Comparison of ENCODE assay signal across 9 mouse cellular contexts in the genomic region with DNA sequence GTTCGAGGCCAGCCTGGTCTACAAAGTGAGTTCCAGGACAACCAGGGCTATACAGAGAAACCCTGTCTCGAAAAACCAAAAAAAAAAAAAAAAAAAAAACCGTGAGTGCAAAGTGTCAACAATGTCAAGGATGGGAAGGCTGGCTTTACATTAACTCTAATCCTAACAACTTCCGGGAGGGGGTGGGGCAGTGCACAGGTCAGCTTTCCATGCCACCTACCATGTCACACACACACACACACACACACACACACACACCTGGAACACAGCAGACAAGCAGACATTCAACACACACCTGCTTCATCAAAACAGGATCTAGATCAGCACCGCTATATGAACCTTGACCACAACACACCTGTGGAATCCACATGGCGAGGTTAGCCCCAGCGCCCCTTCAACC. TPM values are rescaled to one million over a fixed set of nuclear protein-coding genes. Genes with fewer than 3 reads are reported as not detected.
DNase-seq lines count a peak whose midpoint lies in the region; ATAC-seq lines count a peak whose summit lies in the region.
"Had no signal": no experiment of that assay in that cellular context is flagged by ENCODE, and none has a peak within 500 bp of the region (broad histone marks: within the 10 kb centered on the region; RNA-seq: fewer than 3 reads in every experiment).

No protein-coding gene starts in this region.

- peak overlapping the region; percentile 94 for H3K4me2 ChIP-seq in forebrain, embryonic 14.5 days (ENCODE audit: low read length)
- peak overlapping the region; percentile 82 for H3K4me2 ChIP-seq in liver, embryonic 12.5 days
- peak overlapping the region; percentile 90 for H3K4me2 ChIP-seq in neural tube, embryonic 15.5 days

- ATAC-seq in forebrain, embryonic 14.5 days: no peak
- no peak for ATAC-seq in liver, embryonic 12.5 days
- no peak for ATAC-seq in neural tube, embryonic 15.5 days (ENCODE audit: low FRiP score)
- ATAC-seq in erythroid progenitor cell, adult 5-6 weeks (replicated peaks; ENCODE audit: low FRiP score, poor library complexity, severe bottlenecking): no peak

- H3K9ac ChIP-seq in forebrain, embryonic 14.5 days (ENCODE audit: low read length): peak overlapping the region; percentile 91; the same call in 1 of the 2 replicates
- H3K9ac ChIP-seq in liver, embryonic 12.5 days: 0 out of 2 replicates have a peak overlapping the region, but pooled peaks have one; percentile 88
- H3K9ac ChIP-seq in neural tube, embryonic 15.5 days (replicated peaks): no peak overlapping the region; the same call in 1 of the 2 replicates

- WGBS in forebrain, embryonic 14.5 days: 91% methylated on average over 6 of the region's 7 CpGs
- WGBS in liver, embryonic 12.5 days (ENCODE audit: insufficient replicate concordance): 78% methylated on average over 7 of the region's 7 CpGs
- 92% methylated on average over 6 of the region's 7 CpGs for WGBS in neural tube, embryonic 15.5 days

- H3K4me1 ChIP-seq in forebrain, embryonic 14.5 days (ENCODE audit: control insufficient read depth, insufficient read depth, low read length): peaks cover 30% of the 10 kb centered on the region
- peaks cover 55% of the 10 kb centered on the region for H3K4me1 ChIP-seq in liver, embryonic 12.5 days
- peaks cover 55% of the 10 kb centered on the region for H3K4me1 ChIP-seq in neural tube, embryonic 15.5 days

- no peak overlapping the region for H3K27ac ChIP-seq in forebrain, embryonic 14.5 days (ENCODE audit: low read depth, low read length)
- H3K27ac ChIP-seq in liver, embryonic 12.5 days: no peak overlapping the region
- no peak overlapping the region for H3K27ac ChIP-seq in neural tube, embryonic 15.5 days (replicated peaks)

- H3K36me3 ChIP-seq in forebrain, embryonic 14.5 days (ENCODE audit: control insufficient read depth, insufficient read depth, low read length): peaks cover 44% of the 10 kb centered on the region
- peaks cover 48% of the 10 kb centered on the region for H3K36me3 ChIP-seq in liver, embryonic 12.5 days
- peaks cover 22% of the 10 kb centered on the region for H3K36me3 ChIP-seq in neural tube, embryonic 15.5 days

- DNase-seq in kidney, postnatal 10 days: peak; percentile 49
- no peak for DNase-seq in kidney, adult 8-10 months
- DNase-seq in forebrain, embryonic 14.5 days (ENCODE audit: low spot score): no peak
- no peak for DNase-seq in embryo, embryonic 10.5 days (ENCODE audit: low spot score)
- no peak for DNase-seq in right cerebral cortex, postnatal 4 days
- DNase-seq: gastrocnemius, postnatal 36 days had no signal

- H3K4me3 ChIP-seq in forebrain, embryonic 14.5 days (ENCODE audit: low read depth, low read length): peak overlapping the region; percentile 87; the same call in 1 of the 2 replicates
- H3K4me3 ChIP-seq in liver, embryonic 12.5 days: peak overlapping the region; percentile 79; the same call in 1 of the 2 replicates
- H3K4me3 ChIP-seq in neural tube, embryonic 15.5 days (replicated peaks): 0 out of 2 replicates have a peak overlapping the region, but pooled peaks have one; percentile 71

- no peaks in the 10 kb centered on the region for H3K9me3 ChIP-seq in forebrain, embryonic 14.5 days (replicated peaks; ENCODE audit: control insufficient read depth, low read length)
- no peaks in the 10 kb centered on the region for H3K9me3 ChIP-seq in liver, embryonic 12.5 days (replicated peaks)
- no peaks in the 10 kb centered on the region for H3K9me3 ChIP-seq in neural tube, embryonic 15.5 days (replicated peaks)

- H3K27me3 ChIP-seq in forebrain, embryonic 14.5 days (replicated peaks; ENCODE audit: control insufficient read depth, insufficient read depth, low read length): no peaks in the 10 kb centered on the region
- H3K27me3 ChIP-seq in liver, embryonic 12.5 days (replicated peaks): no peaks in the 10 kb centered on the region
- no peaks in the 10 kb centered on the region for H3K27me3 ChIP-seq in neural tube, embryonic 15.5 days (replicated peaks)

RNA-seq across cellular contexts. Expression of gene Med25, which starts 2.3 kb away (rescaled TPM):
- polyA plus RNA-seq in forebrain, embryonic 14.5 days (2014; fragmentation: Nextera tagmentation; extraction: Ambion mirVana): 75.4 and 94.0 TPM in 2 replicates
- 60.4 and 61.0 TPM in 2 replicates for polyA plus RNA-seq in liver, embryonic 12.5 days (2016; fragmentation: Nextera tagmentation; extraction: Ambion mirVana)
- 136 and 141 TPM in 2 replicates for polyA plus RNA-seq in neural tube, embryonic 15.5 days (2015; fragmentation: Nextera tagmentation; extraction: Ambion mirVana)
- total RNA-seq in erythroid progenitor cell, adult 5-6 weeks (2015; ENCODE audit: low replicate concordance): 10.1 and 18.0 TPM in 2 replicates
- total RNA-seq in erythroid progenitor cell, adult 5-6 weeks (2017; ENCODE audit: low replicate concordance): 8.0 and 11.3 TPM in 2 replicates

RNA-seq across cellular contexts. Expression of gene Fuz, which starts 5.7 kb away (rescaled TPM):
- polyA plus RNA-seq in forebrain, embryonic 14.5 days (2014; fragmentation: Nextera tagmentation; extraction: Ambion mirVana): 18.2 and 18.3 TPM in 2 replicates
- polyA plus RNA-seq in liver, embryonic 12.5 days (2016; fragmentation: Nextera tagmentation; extraction: Ambion mirVana): 9.0 and 11.4 TPM in 2 replicates
- polyA plus RNA-seq in neural tube, embryonic 15.5 days (2015; fragmentation: Nextera tagmentation; extraction: Ambion mirVana): 15.1 and 15.8 TPM in 2 replicates
- total RNA-seq in erythroid progenitor cell, adult 5-6 weeks (2015; ENCODE audit: low replicate concordance): 2.5 and 6.5 TPM in 2 replicates
- 4.5 and 6.7 TPM in 2 replicates for total RNA-seq in erythroid progenitor cell, adult 5-6 weeks (2017; ENCODE audit: low replicate concordance)

RNA-seq across cellular contexts. Expression of gene Ptov1, which starts 20.6 kb away (rescaled TPM):
- polyA plus RNA-seq in forebrain, embryonic 14.5 days (2014; fragmentation: Nextera tagmentation; extraction: Ambion mirVana): 447 and 458 TPM in 2 replicates
- 114 and 121 TPM in 2 replicates for polyA plus RNA-seq in liver, embryonic 12.5 days (2016; fragmentation: Nextera tagmentation; extraction: Ambion mirVana)
- 433 and 459 TPM in 2 replicates for polyA plus RNA-seq in neural tube, embryonic 15.5 days (2015; fragmentation: Nextera tagmentation; extraction: Ambion mirVana)
- 16.9 and 18.4 TPM in 2 replicates for total RNA-seq in erythroid progenitor cell, adult 5-6 weeks (2015; ENCODE audit: low replicate concordance)
- 1.8 and 4.8 TPM in 2 replicates for total RNA-seq in erythroid progenitor cell, adult 5-6 weeks (2017; ENCODE audit: low replicate concordance)

RNA-seq across cellular contexts. Expression of gene Pnkp, which starts 33.2 kb away (rescaled TPM):
- polyA plus RNA-seq in forebrain, embryonic 14.5 days (2014; fragmentation: Nextera tagmentation; extraction: Ambion mirVana): 30.0 and 31.7 TPM in 2 replicates
- 26.1 and 26.7 TPM in 2 replicates for polyA plus RNA-seq in liver, embryonic 12.5 days (2016; fragmentation: Nextera tagmentation; extraction: Ambion mirVana)
- polyA plus RNA-seq in neural tube, embryonic 15.5 days (2015; fragmentation: Nextera tagmentation; extraction: Ambion mirVana): 29.2 and 29.6 TPM in 2 replicates
- total RNA-seq in erythroid progenitor cell, adult 5-6 weeks (2015; ENCODE audit: low replicate concordance): 29.6 and 36.0 TPM in 2 replicates
- total RNA-seq in erythroid progenitor cell, adult 5-6 weeks (2017; ENCODE audit: low replicate concordance): 30.9 and 58.2 TPM in 2 replicates

RNA-seq across cellular contexts. Expression of gene Ap2a1, which starts 39.1 kb away (rescaled TPM):
- polyA plus RNA-seq in forebrain, embryonic 14.5 days (2014; fragmentation: Nextera tagmentation; extraction: Ambion mirVana): 85.6 and 99.3 TPM in 2 replicates
- polyA plus RNA-seq in liver, embryonic 12.5 days (2016; fragmentation: Nextera tagmentation; extraction: Ambion mirVana): 85.1 and 86.5 TPM in 2 replicates
- 122 and 126 TPM in 2 replicates for polyA plus RNA-seq in neural tube, embryonic 15.5 days (2015; fragmentation: Nextera tagmentation; extraction: Ambion mirVana)
- 93.0 and 93.9 TPM in 2 replicates for total RNA-seq in erythroid progenitor cell, adult 5-6 weeks (2015; ENCODE audit: low replicate concordance)
- 46.2 and 74.2 TPM in 2 replicates for total RNA-seq in erythroid progenitor cell, adult 5-6 weeks (2017; ENCODE audit: low replicate concordance)
